Mouse (Mus musculus) cerebellum, adult 2 months (tissue): ENCODE measurements around the gene Epha8.

Experiments used
- CTCF ChIP-seq: fragments of 200-500 bp; IDR thresholded peaks from 2 replicates; pipeline ENCODE4 v1.5.1; 2011; ENCODE audit warnings: low read depth, mild to moderate bottlenecking, control low read depth, low read length, moderate library complexity, borderline replicate concordance; ENCODE audit not compliant: insufficient read depth
- POLR2A ChIP-seq: fragments of 200-500 bp; IDR thresholded peaks from 2 replicates; pipeline ENCODE4 v1.6.1; 2011; ENCODE audit warnings: low read length, control low read depth, borderline replicate concordance; ENCODE audit not compliant: insufficient read depth

GRCm38 (mm10) chr4:136899154-136899553, 57.5 kb downstream of the Epha8 start:
- TF ChIP-seq CTCF (0 out of 2 replicates have a peak, but pooled peaks have one; percentile 17), POLR2A (no peak)
